Mouse (Mus musculus) embryonic facial prominence, embryonic 12.5 days (tissue): Measurements from ENCODE around the gene Nckap1l. TPM values are rescaled to one million over a fixed set of nuclear protein-coding genes. Genes with fewer than 3 reads are reported as not detected.

Experiments used
- ATAC-seq: fragments of 200-750 bp; cut with Nextera tagmentation; 2 replicates; pipeline ENCODE4 v1.8.0; 2017; ENCODE audit not compliant: insufficient number of reproducible peaks, insufficient read depth, low FRiP score, low TSS enrichment
- H3K27ac ChIP-seq: fragments of 300-500 bp; sonication (generic); 2 replicates; pipeline ENCODE4 v1.5.1; 2016; ENCODE audit warnings: mild to moderate bottlenecking
- H3K27me3 ChIP-seq: fragments of 300-500 bp; sonication (generic); 2 replicates; pipeline ENCODE4 v1.6.1; 2016; ENCODE audit warnings: mild to moderate bottlenecking, moderate library complexity
- H3K36me3 ChIP-seq: fragments of 300-500 bp; sonication (generic); 2 replicates; pipeline ENCODE4 v1.6.1; 2016; ENCODE audit warnings: mild to moderate bottlenecking
- H3K4me1 ChIP-seq: fragments of 300-500 bp; sonication (generic); 2 replicates; pipeline ENCODE4 v1.6.1; 2016
- H3K4me2 ChIP-seq: fragments of 300-500 bp; sonication (generic); replicated peaks from 2 replicates; pipeline ENCODE4 v1.6.1; 2016; ENCODE audit warnings: mild to moderate bottlenecking, moderate library complexity
- H3K4me3 ChIP-seq: fragments of 300-500 bp; sonication (generic); 2 replicates; pipeline ENCODE4 v1.5.1; 2016; ENCODE audit warnings: mild to moderate bottlenecking
- H3K9ac ChIP-seq: fragments of 300-500 bp; sonication (generic); 2 replicates; pipeline ENCODE4 v1.6.1; 2016; ENCODE audit warnings: mild to moderate bottlenecking, moderate library complexity
- H3K9me3 ChIP-seq: fragments of 300-500 bp; sonication (generic); 2 replicates; pipeline ENCODE4 v1.6.1; 2016; ENCODE audit warnings: mild to moderate bottlenecking, moderate library complexity
- WGBS: fragments of 180-500 bp; shearing (Covaris S2); methylation state at CpG from one replicate; pipeline ENCODE4 v1.1.7; 2016; 5-methylcytosine and 5-hydroxymethylcytosine counted together
- polyA plus RNA-seq: library from polyadenylated mRNA; unstranded; fragments of >200 nt; fragmentation: Nextera tagmentation; extraction: Ambion mirVana; gene quantifications from 2 replicates; pipeline ENCODE4 v1.2.1, GENCODE M21; 2016

Gene Nckap1l
- polyA plus RNA-seq, 1 experiment from 2014 or later: 1.9 TPM

- Histone ChIP-seq H3K27ac (no peak overlapping the region), H3K4me2 (no peak overlapping the region), H3K4me1 (no peaks in the 10 kb centered on the region), H3K9ac (no peak overlapping the region), H3K9me3 (no peaks in the 10 kb centered on the region), H3K4me3 (no peak overlapping the region), H3K36me3 (no peaks in the 10 kb centered on the region), H3K27me3 (no peaks in the 10 kb centered on the region)
- ATAC-seq: no peak
- WGBS: 75% methylated on average over 1 of the region's 1 CpGs
Measured at GRCm38 (mm10) chr15:103479080-103479606, 25.5 kb downstream of the Nckap1l start.

GRCm38 (mm10) chr15:103480129-103480528, 26.5 kb downstream of the Nckap1l start:
- WGBS: 83% methylated on average over 2 of the region's 2 CpGs
- H3K4me1 ChIP-seq: no peaks in the 10 kb centered on the region
- no peak for ATAC-seq
- no peak overlapping the region for H3K4me3 ChIP-seq
- no peak overlapping the region for H3K27ac ChIP-seq
- no peaks in the 10 kb centered on the region for H3K27me3 ChIP-seq
- no peak overlapping the region for H3K9ac ChIP-seq
- H3K4me2 ChIP-seq: no peak overlapping the region
- no peaks in the 10 kb centered on the region for H3K36me3 ChIP-seq
- H3K9me3 ChIP-seq: no peaks in the 10 kb centered on the region

DNA sequence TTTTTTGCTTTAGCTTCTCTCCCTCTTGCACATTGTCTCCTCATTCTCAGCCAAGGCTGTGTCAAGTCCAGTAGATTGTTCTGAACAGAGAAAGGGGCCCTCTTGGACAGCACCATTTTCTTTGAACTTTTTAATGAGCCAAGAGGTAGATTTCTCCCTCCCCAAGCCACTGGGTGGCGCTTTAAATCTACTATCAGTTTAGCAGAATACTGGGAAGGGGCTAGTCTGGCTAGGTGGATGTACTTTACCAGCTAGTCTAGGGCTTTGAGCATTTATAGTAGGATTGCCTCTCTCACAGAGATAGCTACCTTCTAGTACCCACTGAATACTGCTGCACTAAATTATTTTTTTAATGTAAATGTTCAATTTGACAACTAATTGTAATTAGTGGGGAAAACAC, 28.9 kb downstream of the Nckap1l start:
- H3K9ac ChIP-seq: no peak overlapping the region
- H3K27ac ChIP-seq: no peak overlapping the region
- no peak overlapping the region for H3K4me3 ChIP-seq
- no peaks in the 10 kb centered on the region for H3K4me1 ChIP-seq
- no peaks in the 10 kb centered on the region for H3K9me3 ChIP-seq
- no peak overlapping the region for H3K4me2 ChIP-seq
- no peak for ATAC-seq
- WGBS: 0% methylated on average over 1 of the region's 1 CpGs
- H3K36me3 ChIP-seq: no peaks in the 10 kb centered on the region
- no peaks in the 10 kb centered on the region for H3K27me3 ChIP-seq

- WGBS: 71% methylated on average over 2 of the region's 2 CpGs
- H3K9me3 ChIP-seq: no peaks in the 10 kb centered on the region
- H3K4me3 ChIP-seq: no peak overlapping the region
- no peaks in the 10 kb centered on the region for H3K27me3 ChIP-seq
- H3K4me1 ChIP-seq: no peaks in the 10 kb centered on the region
- no peaks in the 10 kb centered on the region for H3K36me3 ChIP-seq
- H3K27ac ChIP-seq: no peak overlapping the region
- H3K9ac ChIP-seq: no peak overlapping the region
- H3K4me2 ChIP-seq: no peak overlapping the region
- no peak for ATAC-seq
Measured at GRCm38 (mm10) chr15:103484490-103484889, 30.9 kb downstream of the Nckap1l start.

GRCm38 (mm10) chr15:103485106-103485505, 31.5 kb downstream of the Nckap1l start:
- no peak overlapping the region for H3K4me2 ChIP-seq
- no peak overlapping the region for H3K9ac ChIP-seq
- H3K36me3 ChIP-seq: no peaks in the 10 kb centered on the region
- H3K4me3 ChIP-seq: no peak overlapping the region
- no peaks in the 10 kb centered on the region for H3K4me1 ChIP-seq
- H3K27ac ChIP-seq: no peak overlapping the region
- 51% methylated on average over 3 of the region's 3 CpGs for WGBS
- ATAC-seq: no peak
- no peaks in the 10 kb centered on the region for H3K9me3 ChIP-seq
- H3K27me3 ChIP-seq: no peaks in the 10 kb centered on the region

DNA sequence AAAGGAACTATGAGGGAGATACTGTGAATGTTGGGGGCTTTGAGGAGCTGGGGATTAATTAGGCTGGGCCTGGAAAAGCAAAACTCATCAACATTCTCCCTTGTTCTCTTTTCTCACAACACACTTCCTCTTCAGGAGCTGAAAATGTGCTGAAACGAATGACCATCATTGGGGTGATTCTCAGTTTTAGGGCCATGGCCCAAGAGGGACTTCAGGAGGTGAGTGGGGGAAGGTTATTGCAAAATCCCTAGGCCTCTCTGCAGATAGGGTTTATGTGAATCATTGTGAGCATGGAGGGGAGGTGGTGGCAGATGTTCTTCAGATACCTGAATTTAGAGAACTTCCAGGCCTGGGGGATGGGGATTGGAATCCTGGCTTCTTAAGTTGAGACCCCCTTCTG, 33.1 kb downstream of the Nckap1l start:
- no peak for ATAC-seq
- H3K9ac ChIP-seq: no peak overlapping the region
- no peak overlapping the region for H3K27ac ChIP-seq
- H3K27me3 ChIP-seq: no peaks in the 10 kb centered on the region
- no peaks in the 10 kb centered on the region for H3K36me3 ChIP-seq
- H3K9me3 ChIP-seq: no peaks in the 10 kb centered on the region
- H3K4me1 ChIP-seq: no peaks in the 10 kb centered on the region
- no peak overlapping the region for H3K4me2 ChIP-seq
- no peak overlapping the region for H3K4me3 ChIP-seq
- WGBS: 63% methylated on average over 1 of the region's 1 CpGs

DNA sequence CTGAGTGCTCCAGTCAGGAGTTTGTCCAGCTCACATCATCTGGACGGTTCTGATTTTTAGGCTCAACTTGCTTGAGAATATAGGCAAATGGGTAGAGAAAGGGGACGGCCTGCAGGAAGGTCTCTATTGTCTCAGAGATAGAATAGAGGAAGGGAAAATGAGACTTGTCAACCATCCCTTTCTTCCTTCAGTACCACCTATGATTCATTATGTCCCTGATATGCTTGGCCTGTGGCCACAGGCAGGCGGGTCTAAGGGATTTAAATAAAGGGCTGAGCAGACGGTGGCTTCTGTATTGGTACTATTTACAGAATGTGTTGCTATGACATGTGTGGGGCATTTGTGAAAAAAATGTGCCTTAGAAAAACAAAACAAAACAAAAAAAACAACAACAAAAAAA, 34.7 kb downstream of the Nckap1l start:
- no peaks in the 10 kb centered on the region for H3K9me3 ChIP-seq
- H3K4me3 ChIP-seq: no peak overlapping the region
- no peak for ATAC-seq
- H3K27ac ChIP-seq: no peak overlapping the region
- no peak overlapping the region for H3K4me2 ChIP-seq
- no peaks in the 10 kb centered on the region for H3K27me3 ChIP-seq
- H3K4me1 ChIP-seq: no peaks in the 10 kb centered on the region
- no peaks in the 10 kb centered on the region for H3K36me3 ChIP-seq
- H3K9ac ChIP-seq: no peak overlapping the region
- 65% methylated on average over 4 of the region's 4 CpGs for WGBS

- Histone ChIP-seq H3K27me3 (peaks cover 12% of the 10 kb centered on the region; the same call in 1 of the 2 replicates), H3K4me1 (peaks cover 6% of the 10 kb centered on the region), H3K9me3 (no peaks in the 10 kb centered on the region), H3K36me3 (no peaks in the 10 kb centered on the region), H3K4me3 (no peak overlapping the region), H3K4me2 (no peak overlapping the region), H3K27ac (no peak overlapping the region), H3K9ac (no peak overlapping the region)
- no peak for ATAC-seq
- WGBS: 72% methylated on average over 10 of the region's 10 CpGs
Measured at GRCm38 (mm10) chr15:103496204-103497140, 42.9 kb downstream of the Nckap1l start.

DNA sequence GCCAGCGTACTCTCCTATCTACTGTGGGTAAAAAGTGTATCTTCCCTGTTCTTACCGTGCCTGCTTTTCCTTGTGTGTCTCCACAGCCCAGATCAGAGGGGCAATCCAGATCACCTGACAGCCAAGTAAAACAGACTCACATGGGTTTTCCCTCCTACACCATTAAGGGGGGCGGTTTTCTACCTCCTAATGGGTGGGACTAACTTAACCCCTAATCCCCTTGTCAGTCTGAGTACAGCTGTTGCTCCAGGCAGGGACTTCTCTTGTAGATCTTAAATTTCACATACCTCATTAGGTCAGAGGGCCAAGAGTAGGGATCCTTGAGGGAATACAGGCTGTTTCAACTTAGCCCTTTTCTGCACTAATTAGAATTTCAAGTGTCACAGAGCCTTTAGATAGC, 44.6 kb downstream of the Nckap1l start:
- Histone ChIP-seq H3K27ac (no peak overlapping the region), H3K36me3 (no peaks in the 10 kb centered on the region), H3K4me2 (no peak overlapping the region), H3K9me3 (no peaks in the 10 kb centered on the region), H3K4me1 (peaks cover 6% of the 10 kb centered on the region), H3K9ac (no peak overlapping the region), H3K27me3 (peaks cover 13% of the 10 kb centered on the region; the same call in 1 of the 2 replicates), H3K4me3 (no peak overlapping the region)
- ATAC-seq: no peak
- 24% methylated on average over 3 of the region's 3 CpGs for WGBS

DNA sequence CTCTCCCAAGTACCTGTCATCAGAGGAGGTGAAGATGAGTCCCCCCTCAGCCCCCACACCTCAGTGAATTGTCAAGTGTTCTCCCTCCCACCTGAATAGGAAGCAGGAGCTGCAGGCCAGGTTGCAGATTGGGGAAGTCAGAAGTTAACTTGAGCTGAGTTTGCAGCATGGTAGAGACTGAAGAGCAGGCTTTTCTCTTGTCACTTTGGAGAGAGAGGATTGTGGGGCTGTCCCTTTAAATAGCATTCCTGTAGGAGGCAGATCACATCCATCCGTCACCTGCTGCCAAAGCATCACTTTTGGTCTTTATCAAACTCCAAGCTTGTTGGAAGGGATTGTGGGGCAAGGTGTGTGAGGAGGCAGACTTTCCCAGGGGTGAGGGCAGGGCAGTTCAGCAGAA, 47.1 kb downstream of the Nckap1l start:
- no peak overlapping the region for H3K4me2 ChIP-seq
- WGBS: 57% methylated on average over 1 of the region's 1 CpGs
- H3K36me3 ChIP-seq: no peaks in the 10 kb centered on the region
- no peak overlapping the region for H3K9ac ChIP-seq
- H3K4me1 ChIP-seq: peaks cover 6% of the 10 kb centered on the region
- ATAC-seq: no peak
- H3K27me3 ChIP-seq: peaks cover 34% of the 10 kb centered on the region
- H3K9me3 ChIP-seq: no peaks in the 10 kb centered on the region
- H3K27ac ChIP-seq: no peak overlapping the region
- no peak overlapping the region for H3K4me3 ChIP-seq

GRCm38 (mm10) chr15:103501186-103501585, 47.6 kb downstream of the Nckap1l start:
- no peak overlapping the region for H3K4me3 ChIP-seq
- H3K36me3 ChIP-seq: no peaks in the 10 kb centered on the region
- H3K9me3 ChIP-seq: no peaks in the 10 kb centered on the region
- no peak overlapping the region for H3K27ac ChIP-seq
- no peak overlapping the region for H3K9ac ChIP-seq
- 53% methylated on average over 2 of the region's 2 CpGs for WGBS
- no peak overlapping the region for H3K4me2 ChIP-seq
- peaks cover 6% of the 10 kb centered on the region for H3K4me1 ChIP-seq
- ATAC-seq: no peak
- H3K27me3 ChIP-seq: peaks cover 34% of the 10 kb centered on the region
